Mouse (Mus musculus) MEL (cell line): ENCODE results near the gene Ttc9c. TPM values are rescaled to one million over a fixed set of nuclear protein-coding genes. Genes with fewer than 3 reads are reported as not detected.
A peak's percentile ranks its signal among the peaks of the same experiment; 100 is the strongest.

Experiments
- DNase-seq: peaks from one replicate; pipeline ENCODE4 v3.0.0; 2011; ENCODE audit warnings: low read depth, low spot score
- H3K27ac ChIP-seq: 2 replicates; pipeline ENCODE4 v1.5.1; 2012; ENCODE audit warnings: low read depth, mild to moderate bottlenecking, control low read depth, low read length, moderate library complexity; ENCODE audit not compliant: control insufficient read depth
- H3K27me3 ChIP-seq, 2 experiments: fragments of 150-350 bp in 1 of 2; sonication (generic) in 1 of 2; 2 replicates each; pipeline ENCODE4 v1.6.1; 2012; ENCODE audit warnings: low read length in 2 of 2, mild to moderate bottlenecking in 2 of 2, improper control_type of control experiment in 1 of 2, moderate library complexity in 1 of 2; ENCODE audit not compliant: insufficient read depth in 2 of 2, control insufficient read depth in 1 of 2
- H3K36me3 ChIP-seq, 2 experiments: 2 replicates each; pipeline ENCODE4 v1.6.1; 2012 to 2014; ENCODE audit warnings: low read length in 2 of 2, improper control_type of control experiment in 1 of 2, inconsistent platforms in 1 of 2, mild to moderate bottlenecking in 1 of 2; ENCODE audit not compliant: insufficient read depth in 2 of 2, control insufficient read depth in 1 of 2
- H3K4me1 ChIP-seq, 2 experiments: fragments of 150-350 bp in 1 of 2; sonication (generic) in 1 of 2; 2 replicates each; pipeline ENCODE4 v1.6.1; 2012; ENCODE audit warnings: low read length in 2 of 2, improper control_type of control experiment in 1 of 2, mild to moderate bottlenecking in 1 of 2; ENCODE audit not compliant: insufficient read depth in 2 of 2, control insufficient read depth in 1 of 2
- H3K4me3 ChIP-seq, 2 experiments: fragments of 150-350 bp in 1 of 2; sonication (generic) in 1 of 2; 2 replicates each; pipeline ENCODE4 v1.5.1; 2012; ENCODE audit warnings: low read depth in 2 of 2, low read length in 2 of 2, mild to moderate bottlenecking in 2 of 2, moderate library complexity in 2 of 2, control low read depth in 1 of 2, improper control_type of control experiment in 1 of 2; ENCODE audit not compliant: control insufficient read depth in 1 of 2, insufficient read depth in 1 of 2
- H3K79me2 ChIP-seq: 2 replicates; pipeline ENCODE4 v1.6.1; 2012; ENCODE audit warnings: mild to moderate bottlenecking, low read length, moderate library complexity; ENCODE audit not compliant: control insufficient read depth, poor library complexity, insufficient read depth
- H3K9ac ChIP-seq: 2 replicates; pipeline ENCODE4 v1.6.1; 2012; ENCODE audit warnings: low read depth, mild to moderate bottlenecking, control low read depth, low read length, moderate library complexity; ENCODE audit not compliant: control insufficient read depth, poor library complexity, severe bottlenecking
- H3K9me3 ChIP-seq: fragments of 150-350 bp; sonication (generic); replicated peaks from 2 replicates; pipeline ENCODE4 v1.6.1; 2012; ENCODE audit warnings: mild to moderate bottlenecking, low read length, improper control_type of control experiment, moderate library complexity; ENCODE audit not compliant: insufficient read depth
- CHD2 ChIP-seq: IDR thresholded peaks from 2 replicates; pipeline ENCODE4 v1.6.1; 2011; ENCODE audit warnings: low read length, improper control_type of control experiment
- ELF1 ChIP-seq: IDR thresholded peaks from 2 replicates; pipeline ENCODE4 v1.6.1; 2014; ENCODE audit warnings: low read depth, mild to moderate bottlenecking, inconsistent platforms, low read length, improper control_type of control experiment, moderate library complexity
- EP300 ChIP-seq, 2 experiments: IDR thresholded peaks; 2 replicates each; pipeline ENCODE4 v1.6.1; 2011; ENCODE audit warnings: improper control_type of control experiment in 2 of 2, low read length in 2 of 2, low read depth in 1 of 2, mild to moderate bottlenecking in 1 of 2
- GATA1 ChIP-seq: IDR thresholded peaks from 2 replicates; pipeline ENCODE4 v1.6.1; 2011; ENCODE audit warnings: low read depth, low read length, improper control_type of control experiment
- HCFC1 ChIP-seq: IDR thresholded peaks from 2 replicates; pipeline ENCODE4 v1.6.1; 2012; ENCODE audit warnings: low read depth, mild to moderate bottlenecking, inconsistent platforms, low read length, improper control_type of control experiment, moderate library complexity
- JUND ChIP-seq: IDR thresholded peaks from 2 replicates; pipeline ENCODE4 v1.6.1; 2011; ENCODE audit warnings: low read depth, mild to moderate bottlenecking, improper control_type of control experiment, low read length
- MAX ChIP-seq: IDR thresholded peaks from 2 replicates; pipeline ENCODE4 v1.6.1; 2011; ENCODE audit warnings: low read length, improper control_type of control experiment
- MAZ ChIP-seq: IDR thresholded peaks from 2 replicates; pipeline ENCODE4 v1.6.1; 2012; ENCODE audit warnings: low read depth, mild to moderate bottlenecking, inconsistent platforms, low read length, improper control_type of control experiment
- MXI1 ChIP-seq: IDR thresholded peaks from 2 replicates; pipeline ENCODE4 v1.6.1; 2011; ENCODE audit warnings: mild to moderate bottlenecking, low read depth, low read length, improper control_type of control experiment
- NELFE ChIP-seq: IDR thresholded peaks from 2 replicates; pipeline ENCODE4 v1.6.1; 2011; ENCODE audit warnings: low read depth, low read length, improper control_type of control experiment
- POLR2A ChIP-seq, 2 experiments: IDR thresholded peaks; 2 replicates each; pipeline ENCODE4 v1.6.1; 2011 to 2012; ENCODE audit warnings: low read length in 2 of 2, mild to moderate bottlenecking in 2 of 2, control low read depth in 1 of 2, improper control_type of control experiment in 1 of 2, low read depth in 1 of 2, moderate library complexity in 1 of 2; ENCODE audit not compliant: control insufficient read depth in 1 of 2, insufficient read depth in 1 of 2, poor library complexity in 1 of 2
- POLR2AphosphoS2 ChIP-seq: IDR thresholded peaks from 2 replicates; pipeline ENCODE4 v1.6.1; 2011; ENCODE audit warnings: low read length, improper control_type of control experiment
- POLR2AphosphoS5 ChIP-seq: IDR thresholded peaks from 2 replicates; pipeline ENCODE4 v1.6.1; 2012; ENCODE audit warnings: low read depth, borderline replicate concordance, mild to moderate bottlenecking, inconsistent platforms, low read length, moderate library complexity, mixed read lengths
- RAD21 ChIP-seq: IDR thresholded peaks from 2 replicates; pipeline ENCODE4 v1.6.1; 2011; ENCODE audit warnings: mild to moderate bottlenecking, low read depth, low read length, improper control_type of control experiment
- SIN3A ChIP-seq: IDR thresholded peaks from 2 replicates; pipeline ENCODE4 v1.6.1; 2012; ENCODE audit warnings: low read length, improper control_type of control experiment, inconsistent platforms
- SMC3 ChIP-seq: IDR thresholded peaks from 2 replicates; pipeline ENCODE4 v1.6.1; 2011; ENCODE audit warnings: low read depth, low read length, improper control_type of control experiment
- TCF12 ChIP-seq: IDR thresholded peaks from 2 replicates; pipeline ENCODE4 v1.6.1; 2014; ENCODE audit warnings: low read depth, mild to moderate bottlenecking, inconsistent platforms, low read length, improper control_type of control experiment, moderate library complexity
- USF2 ChIP-seq, 2 experiments: IDR thresholded peaks; 2 replicates each; pipeline ENCODE4 v1.6.1; 2011 to 2012; ENCODE audit warnings: improper control_type of control experiment in 2 of 2, low read length in 2 of 2, borderline replicate concordance in 1 of 2, inconsistent platforms in 1 of 2, low read depth in 1 of 2, mild to moderate bottlenecking in 1 of 2; ENCODE audit not compliant: insufficient read depth in 1 of 2
- polyA plus RNA-seq, 2 experiments: library from polyadenylated mRNA; stranded (reverse) in 1 of 2; unstranded in 1 of 2; fragments of >175 nt in 1 of 2; fragments of >200 nt in 1 of 2; gene quantifications; 2 replicates each; pipeline versions ENCODE4 v1.2.1 to v1.2.4; 2012; ENCODE audit warnings: low replicate concordance in 2 of 2, low read depth in 1 of 2; ENCODE audit not compliant: insufficient read length in 2 of 2, insufficient read depth in 1 of 2, missing spikeins in 1 of 2
- total RNA-seq: library from RNA; depleted of rRNA; stranded (reverse); fragments of 300-350 nt; gene quantifications from 2 replicates; pipeline ENCODE4 v1.2.3, GENCODE M21; 2012

Gene Ttc9c
- total and polyA plus RNA-seq, 3 experiments: 24.2 to 29.8 TPM; not detected in 1

- Histone ChIP-seq H3K4me1 (no peaks in the 10 kb centered on the region; a peak in 1 of 4 replicates), H3K27me3 (no peaks in the 10 kb centered on the region), H3K36me3 (peaks cover 2 to 62% of the 10 kb centered on the region in 2 experiments; a peak in 3 of 4 replicates), H3K27ac (no peak within 1 kb of the TSS), H3K9me3 (no peaks in the 10 kb centered on the region), H3K4me3 (no peak within 1 kb of the TSS), H3K9ac (no peak within 1 kb of the TSS), H3K79me2 (peaks cover 5% of the 10 kb centered on the region; the same call in 1 of the 2 replicates)
- TF ChIP-seq POLR2AphosphoS2 (no peak), GATA1 (no peak), SMC3 (no peak), USF2 (IDR thresholded peaks at IDR 0.05; ENCODE audit: borderline replicate concordance in 1 of 2, insufficient read depth in 1 of 2, low read depth in 1 of 2, low read length in 2 of 2) (no peak), MAX (no peak), RAD21 (no peak), ELF1 (no peak), POLR2AphosphoS5 (no peak), EP300 (IDR thresholded peaks at IDR 0.05; ENCODE audit: low read depth in 1 of 2, low read length in 2 of 2) (no peak), NELFE (no peak), TCF12 (no peak), MXI1 (no peak), HCFC1 (no peak), SIN3A (no peak), MAZ (no peak), JUND (no peak), CHD2 (no peak)
- DNase-seq: peak; percentile 40
Observed at GRCm38 (mm10) chr19:8829660-8830059, 10.5 kb upstream of the Ttc9c start, which contains the start of gene AC129217.1. Gene AC129217.1 (plus strand): TSS chr19:8829773.

GRCm38 (mm10) chr19:8822696-8823095 is 3.6 kb upstream of the Ttc9c start:
- no peaks in the 10 kb centered on the region for H3K27me3 ChIP-seq
- peaks cover 2 to 5% of the 10 kb centered on the region in 2 experiments; a peak in 1 of 4 replicates for H3K4me1 ChIP-seq
- no peaks in the 10 kb centered on the region for H3K9me3 ChIP-seq
- H3K36me3 ChIP-seq: peaks cover 20 to 41% of the 10 kb centered on the region in 2 experiments
- no peak for TF ChIP-seq ELF1
- no peak for TF ChIP-seq JUND
- TF ChIP-seq POLR2A (IDR thresholded peaks at IDR 0.05; ENCODE audit: control insufficient read depth in 1 of 2, insufficient read depth in 1 of 2, low read depth in 1 of 2, low read length in 2 of 2, poor library complexity in 1 of 2): no peak
- no peak overlapping the region for H3K4me3 ChIP-seq
- peaks cover 49% of the 10 kb centered on the region for H3K79me2 ChIP-seq
- DNase-seq: no peak
- H3K27ac ChIP-seq: no peak overlapping the region
- H3K9ac ChIP-seq: peak overlapping the region; percentile 19; the same call in 1 of the 2 replicates
